Mouse (Mus musculus) MEL (cell line): Measurements from ENCODE around the gene Rabggta. TPM values are rescaled to one million over a fixed set of nuclear protein-coding genes. Genes with fewer than 3 reads are reported as not detected.

Experiments used
- DNase-seq: peaks from one replicate; pipeline ENCODE4 v3.0.0; 2011; ENCODE audit warnings: low read depth, low spot score
- H3K27ac ChIP-seq: 2 replicates; pipeline ENCODE4 v1.5.1; 2012; ENCODE audit warnings: low read depth, mild to moderate bottlenecking, control low read depth, low read length, moderate library complexity; ENCODE audit not compliant: control insufficient read depth
- H3K27me3 ChIP-seq, 2 experiments: fragments of 150-350 bp in 1 of 2; sonication (generic) in 1 of 2; 2 replicates each; pipeline ENCODE4 v1.6.1; 2012; ENCODE audit warnings: low read length in 2 of 2, mild to moderate bottlenecking in 2 of 2, improper control_type of control experiment in 1 of 2, moderate library complexity in 1 of 2; ENCODE audit not compliant: insufficient read depth in 2 of 2, control insufficient read depth in 1 of 2
- H3K36me3 ChIP-seq, 2 experiments: 2 replicates each; pipeline ENCODE4 v1.6.1; 2012 to 2014; ENCODE audit warnings: low read length in 2 of 2, improper control_type of control experiment in 1 of 2, inconsistent platforms in 1 of 2, mild to moderate bottlenecking in 1 of 2; ENCODE audit not compliant: insufficient read depth in 2 of 2, control insufficient read depth in 1 of 2
- H3K4me1 ChIP-seq, 2 experiments: fragments of 150-350 bp in 1 of 2; sonication (generic) in 1 of 2; 2 replicates each; pipeline ENCODE4 v1.6.1; 2012; ENCODE audit warnings: low read length in 2 of 2, improper control_type of control experiment in 1 of 2, mild to moderate bottlenecking in 1 of 2; ENCODE audit not compliant: insufficient read depth in 2 of 2, control insufficient read depth in 1 of 2
- H3K4me3 ChIP-seq, 2 experiments: fragments of 150-350 bp in 1 of 2; sonication (generic) in 1 of 2; 2 replicates each; pipeline ENCODE4 v1.5.1; 2012; ENCODE audit warnings: low read depth in 2 of 2, low read length in 2 of 2, mild to moderate bottlenecking in 2 of 2, moderate library complexity in 2 of 2, control low read depth in 1 of 2, improper control_type of control experiment in 1 of 2; ENCODE audit not compliant: control insufficient read depth in 1 of 2, insufficient read depth in 1 of 2
- H3K79me2 ChIP-seq: 2 replicates; pipeline ENCODE4 v1.6.1; 2012; ENCODE audit warnings: mild to moderate bottlenecking, low read length, moderate library complexity; ENCODE audit not compliant: control insufficient read depth, poor library complexity, insufficient read depth
- H3K9ac ChIP-seq: 2 replicates; pipeline ENCODE4 v1.6.1; 2012; ENCODE audit warnings: low read depth, mild to moderate bottlenecking, control low read depth, low read length, moderate library complexity; ENCODE audit not compliant: control insufficient read depth, poor library complexity, severe bottlenecking
- H3K9me3 ChIP-seq: fragments of 150-350 bp; sonication (generic); replicated peaks from 2 replicates; pipeline ENCODE4 v1.6.1; 2012; ENCODE audit warnings: mild to moderate bottlenecking, low read length, improper control_type of control experiment, moderate library complexity; ENCODE audit not compliant: insufficient read depth
- BHLHE40 ChIP-seq: IDR thresholded peaks from 2 replicates; pipeline ENCODE4 v1.6.1; 2012; ENCODE audit warnings: low read depth, mild to moderate bottlenecking, inconsistent platforms, low read length, improper control_type of control experiment, borderline replicate concordance
- CHD1 ChIP-seq: IDR thresholded peaks from 2 replicates; pipeline ENCODE4 v1.6.1; 2012; ENCODE audit warnings: low read depth, mild to moderate bottlenecking, inconsistent platforms, low read length, improper control_type of control experiment
- CTCF ChIP-seq, 3 experiments: IDR thresholded peaks in 2 of 3; conservative IDR thresholded peaks in 1 of 3; 2 replicates each; pipeline ENCODE4 v1.5.1; 2011 to 2012; ENCODE audit warnings: low read length in 3 of 3, low read depth in 2 of 3, mild to moderate bottlenecking in 2 of 3, improper control_type of control experiment in 1 of 3, inconsistent platforms in 1 of 3, mixed read lengths in 1 of 3, moderate library complexity in 1 of 3; ENCODE audit not compliant: control insufficient read depth in 1 of 3, insufficient read depth in 1 of 3, poor library complexity in 1 of 3, severe bottlenecking in 1 of 3
- E2F4 ChIP-seq: IDR thresholded peaks from 2 replicates; pipeline ENCODE4 v1.6.1; 2011; ENCODE audit warnings: low read depth, low read length, improper control_type of control experiment, borderline replicate concordance
- ELF1 ChIP-seq: IDR thresholded peaks from 2 replicates; pipeline ENCODE4 v1.6.1; 2014; ENCODE audit warnings: low read depth, mild to moderate bottlenecking, inconsistent platforms, low read length, improper control_type of control experiment, moderate library complexity
- ETS1 ChIP-seq: IDR thresholded peaks from 2 replicates; pipeline ENCODE4 v1.6.1; 2012; ENCODE audit warnings: low read depth, mild to moderate bottlenecking, inconsistent platforms, low read length, improper control_type of control experiment, moderate library complexity
- GATA1 ChIP-seq: IDR thresholded peaks from 2 replicates; pipeline ENCODE4 v1.6.1; 2011; ENCODE audit warnings: low read depth, low read length, improper control_type of control experiment
- HCFC1 ChIP-seq: IDR thresholded peaks from 2 replicates; pipeline ENCODE4 v1.6.1; 2012; ENCODE audit warnings: low read depth, mild to moderate bottlenecking, inconsistent platforms, low read length, improper control_type of control experiment, moderate library complexity
- JUND ChIP-seq: IDR thresholded peaks from 2 replicates; pipeline ENCODE4 v1.6.1; 2011; ENCODE audit warnings: low read depth, mild to moderate bottlenecking, improper control_type of control experiment, low read length
- MAFK ChIP-seq: IDR thresholded peaks from 2 replicates; pipeline ENCODE4 v1.6.1; 2011; ENCODE audit warnings: low read depth, mild to moderate bottlenecking, low read length, improper control_type of control experiment, borderline replicate concordance
- MAX ChIP-seq: IDR thresholded peaks from 2 replicates; pipeline ENCODE4 v1.6.1; 2011; ENCODE audit warnings: low read length, improper control_type of control experiment
- MAZ ChIP-seq: IDR thresholded peaks from 2 replicates; pipeline ENCODE4 v1.6.1; 2012; ENCODE audit warnings: low read depth, mild to moderate bottlenecking, inconsistent platforms, low read length, improper control_type of control experiment
- MEF2A ChIP-seq: IDR thresholded peaks from 2 replicates; pipeline ENCODE4 v1.6.1; 2014; ENCODE audit warnings: low read depth, mild to moderate bottlenecking, inconsistent platforms, low read length, improper control_type of control experiment; ENCODE audit not compliant: poor library complexity, insufficient replicate concordance, severe bottlenecking; ENCODE audit errors: extremely low read depth
- MYB ChIP-seq: IDR thresholded peaks from 2 replicates; pipeline ENCODE4 v1.6.1; 2011; ENCODE audit warnings: mild to moderate bottlenecking, low read depth, low read length, improper control_type of control experiment
- MYC ChIP-seq: IDR thresholded peaks from 2 replicates; pipeline ENCODE4 v1.6.1; 2011; ENCODE audit warnings: low read depth, mild to moderate bottlenecking, low read length, improper control_type of control experiment, moderate library complexity
- NELFE ChIP-seq: IDR thresholded peaks from 2 replicates; pipeline ENCODE4 v1.6.1; 2011; ENCODE audit warnings: low read depth, low read length, improper control_type of control experiment
- POLR2A ChIP-seq, 2 experiments: IDR thresholded peaks; 2 replicates each; pipeline ENCODE4 v1.6.1; 2011 to 2012; ENCODE audit warnings: low read length in 2 of 2, mild to moderate bottlenecking in 2 of 2, control low read depth in 1 of 2, improper control_type of control experiment in 1 of 2, low read depth in 1 of 2, moderate library complexity in 1 of 2; ENCODE audit not compliant: control insufficient read depth in 1 of 2, insufficient read depth in 1 of 2, poor library complexity in 1 of 2
- POLR2AphosphoS2 ChIP-seq: IDR thresholded peaks from 2 replicates; pipeline ENCODE4 v1.6.1; 2011; ENCODE audit warnings: low read length, improper control_type of control experiment
- POLR2AphosphoS5 ChIP-seq: IDR thresholded peaks from 2 replicates; pipeline ENCODE4 v1.6.1; 2012; ENCODE audit warnings: low read depth, borderline replicate concordance, mild to moderate bottlenecking, inconsistent platforms, low read length, moderate library complexity, mixed read lengths
- RAD21 ChIP-seq: IDR thresholded peaks from 2 replicates; pipeline ENCODE4 v1.6.1; 2011; ENCODE audit warnings: mild to moderate bottlenecking, low read depth, low read length, improper control_type of control experiment
- RCOR1 ChIP-seq: IDR thresholded peaks from 2 replicates; pipeline ENCODE4 v1.6.1; 2012; ENCODE audit warnings: low read depth, mild to moderate bottlenecking, inconsistent platforms, low read length, improper control_type of control experiment
- SMC3 ChIP-seq: IDR thresholded peaks from 2 replicates; pipeline ENCODE4 v1.6.1; 2011; ENCODE audit warnings: low read depth, low read length, improper control_type of control experiment
- TAL1 ChIP-seq: IDR thresholded peaks from 2 replicates; pipeline ENCODE4 v1.6.1; 2012; ENCODE audit warnings: mild to moderate bottlenecking, inconsistent platforms, low read length, moderate library complexity, mixed read lengths
- TBP ChIP-seq: IDR thresholded peaks from 2 replicates; pipeline ENCODE4 v1.8.0; 2011; ENCODE audit warnings: low read depth, low read length, improper control_type of control experiment
- TCF12 ChIP-seq: IDR thresholded peaks from 2 replicates; pipeline ENCODE4 v1.6.1; 2014; ENCODE audit warnings: low read depth, mild to moderate bottlenecking, inconsistent platforms, low read length, improper control_type of control experiment, moderate library complexity
- UBTF ChIP-seq: IDR thresholded peaks from 2 replicates; pipeline ENCODE4 v1.6.1; 2012; ENCODE audit warnings: low read depth, mild to moderate bottlenecking, inconsistent platforms, low read length, improper control_type of control experiment, moderate library complexity, borderline replicate concordance; ENCODE audit not compliant: insufficient read depth
- USF2 ChIP-seq, 2 experiments: IDR thresholded peaks; 2 replicates each; pipeline ENCODE4 v1.6.1; 2011 to 2012; ENCODE audit warnings: improper control_type of control experiment in 2 of 2, low read length in 2 of 2, borderline replicate concordance in 1 of 2, inconsistent platforms in 1 of 2, low read depth in 1 of 2, mild to moderate bottlenecking in 1 of 2; ENCODE audit not compliant: insufficient read depth in 1 of 2
- ZC3H11A ChIP-seq: IDR thresholded peaks from 2 replicates; pipeline ENCODE4 v1.6.1; 2012; ENCODE audit warnings: low read depth, mild to moderate bottlenecking, inconsistent platforms, low read length, improper control_type of control experiment
- ZKSCAN1 ChIP-seq: IDR thresholded peaks from 2 replicates; pipeline ENCODE4 v1.6.1; 2012; ENCODE audit warnings: low read depth, mild to moderate bottlenecking, inconsistent platforms, low read length, improper control_type of control experiment, moderate library complexity
- ZMIZ1 ChIP-seq: IDR thresholded peaks from 2 replicates; pipeline ENCODE4 v1.6.1; 2012; ENCODE audit warnings: low read depth, mild to moderate bottlenecking, inconsistent platforms, low read length, improper control_type of control experiment, moderate library complexity
- ZNF384 ChIP-seq: IDR thresholded peaks from 2 replicates; pipeline ENCODE4 v1.6.1; 2012; ENCODE audit warnings: low read depth, mild to moderate bottlenecking, inconsistent platforms, low read length, improper control_type of control experiment
- polyA plus RNA-seq, 2 experiments: library from polyadenylated mRNA; stranded (reverse) in 1 of 2; unstranded in 1 of 2; fragments of >175 nt in 1 of 2; fragments of >200 nt in 1 of 2; gene quantifications; 2 replicates each; pipeline versions ENCODE4 v1.2.1 to v1.2.4; 2012; ENCODE audit warnings: low replicate concordance in 2 of 2, low read depth in 1 of 2; ENCODE audit not compliant: insufficient read length in 2 of 2, insufficient read depth in 1 of 2, missing spikeins in 1 of 2
- total RNA-seq: library from RNA; depleted of rRNA; stranded (reverse); fragments of 300-350 nt; gene quantifications from 2 replicates; pipeline ENCODE4 v1.2.3, GENCODE M21; 2012

Gene Rabggta
- total and polyA plus RNA-seq, 3 experiments, result 22.8 to 32.0 TPM; not detected in 1

DNA sequence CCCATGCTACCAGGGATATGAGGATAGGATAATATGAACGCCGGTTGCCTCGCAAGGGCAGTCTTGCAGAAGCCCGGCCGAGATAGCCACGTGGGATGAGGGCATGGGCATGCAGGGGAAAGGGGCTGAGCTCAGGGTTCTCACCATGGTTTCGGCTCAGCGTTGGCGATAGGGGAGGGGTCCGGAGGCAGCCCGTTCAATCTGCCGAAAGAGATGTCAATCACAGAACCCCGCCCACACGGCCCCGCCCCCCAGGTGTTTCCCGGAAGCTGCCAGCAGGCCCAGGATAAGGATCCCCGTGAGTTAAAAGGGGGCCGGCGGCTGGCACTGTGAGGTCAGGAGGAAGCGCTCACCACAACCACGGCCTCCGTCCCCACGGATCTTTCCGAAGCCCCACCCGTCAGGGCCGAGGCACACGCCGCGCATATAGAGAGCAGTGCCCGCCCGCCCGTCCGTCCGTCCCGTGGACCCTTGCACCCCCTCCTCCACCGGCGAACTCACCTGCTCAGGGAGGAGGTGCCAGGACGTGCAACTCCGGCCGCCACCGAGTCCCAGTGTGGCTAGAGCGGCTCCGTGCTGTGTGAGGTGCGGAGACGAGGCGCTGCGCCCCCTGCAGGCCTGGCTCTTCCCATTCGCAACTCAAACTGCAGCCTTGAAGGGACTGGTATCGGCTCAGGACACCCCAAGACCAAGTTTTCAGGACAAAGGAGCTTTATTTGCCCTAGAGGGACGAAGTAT, at the start of gene Rabggta (continued):
- TF ChIP-seq ZKSCAN1 (no peak), ETS1 (peak; percentile 64; the same call in 1 of the 2 replicates), MAZ (peak; percentile 91), JUND (no peak)

DNA sequence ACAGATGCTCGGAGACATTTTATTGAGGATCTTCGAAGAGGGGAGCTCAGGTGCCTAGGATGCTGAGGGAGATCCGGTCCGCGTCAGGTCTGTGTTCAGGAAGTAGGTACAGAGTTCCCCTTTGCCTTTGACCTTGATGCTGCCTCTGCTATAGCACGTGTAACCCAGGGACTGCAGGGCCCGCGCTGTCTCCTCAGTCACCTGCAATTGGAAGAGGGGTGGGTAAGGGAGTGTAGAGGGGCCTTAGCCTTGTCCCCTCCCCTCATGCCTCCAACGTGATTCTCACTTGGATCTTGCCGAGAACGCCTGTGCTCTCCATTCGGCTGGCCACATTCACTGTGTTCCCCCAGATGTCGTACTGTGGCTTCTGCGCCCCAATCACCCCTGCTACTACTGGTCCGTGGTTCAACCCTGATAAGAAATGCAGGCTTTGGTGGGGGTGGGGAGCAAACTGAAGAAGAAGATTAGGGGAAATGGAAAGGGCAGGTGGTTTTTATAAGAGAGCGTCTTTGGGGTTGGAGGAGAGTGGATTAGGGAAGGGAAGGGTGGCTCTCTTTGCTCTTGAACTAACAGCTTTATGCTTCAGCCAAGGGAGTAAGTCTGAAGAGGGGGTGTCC, 47.1 kb upstream of the Rabggta start:
- H3K4me1 ChIP-seq, result peaks cover 6 to 42% of the 10 kb centered on the region in 2 experiments
- peak; percentile 63; the same call in 1 of the 2 replicates for TF ChIP-seq POLR2AphosphoS2
- TF ChIP-seq UBTF, result no peak
- peak; percentile 99 for TF ChIP-seq CHD1
- no peak; the same call in 1 of the 2 replicates for TF ChIP-seq E2F4
- TF ChIP-seq NELFE, result peak; percentile 53
- TF ChIP-seq USF2 (IDR thresholded peaks at IDR 0.05; ENCODE audit: borderline replicate concordance in 1 of 2, insufficient read depth in 1 of 2, low read depth in 1 of 2, low read length in 2 of 2), result no peak
- no peak for TF ChIP-seq MEF2A
- TF ChIP-seq ZKSCAN1, result no peak
- TF ChIP-seq MAX, result peak; percentile 90
- peak; percentile 57 for TF ChIP-seq ZMIZ1
- TF ChIP-seq TBP, result peak; percentile 79
- no peak for TF ChIP-seq CTCF (IDR thresholded peaks at IDR 0.05 in 2 of 3, conservative IDR thresholded peaks at IDR 0.05 in 1 of 3; ENCODE audit: control insufficient read depth in 1 of 3, insufficient read depth in 1 of 3, low read depth in 2 of 3, low read length in 3 of 3, poor library complexity in 1 of 3, severe bottlenecking in 1 of 3)
- TF ChIP-seq JUND, result no peak
- peak; percentile 78 for TF ChIP-seq MAZ
- no peak for TF ChIP-seq MAFK
- TF ChIP-seq POLR2AphosphoS5, result 0 out of 2 replicates have a peak, but pooled peaks have one; percentile 45
- no peak for TF ChIP-seq SMC3
- peak in 1 of 2 experiments; percentile 58; a peak in 2 of 4 replicates for TF ChIP-seq POLR2A (IDR thresholded peaks at IDR 0.05; ENCODE audit: control insufficient read depth in 1 of 2, insufficient read depth in 1 of 2, low read depth in 1 of 2, low read length in 2 of 2, poor library complexity in 1 of 2)
- peak; percentile 62; the same call in 1 of the 2 replicates for TF ChIP-seq BHLHE40
- TF ChIP-seq ELF1, result no peak
- peak; percentile 72 for TF ChIP-seq HCFC1
- TF ChIP-seq RAD21, result no peak
- TF ChIP-seq MYC, result peak; percentile 93
- peak; percentile 52; the same call in 1 of the 2 replicates for TF ChIP-seq RCOR1
- no peak for TF ChIP-seq ZC3H11A
- peak; percentile 88 for TF ChIP-seq GATA1
- TF ChIP-seq MYB, result peak; percentile 51; the same call in 1 of the 2 replicates
- peak; percentile 91 for TF ChIP-seq TCF12
- TF ChIP-seq TAL1, result peak; percentile 54
- no peak; the same call in 1 of the 2 replicates for TF ChIP-seq ZNF384

More for the DNA sequence above, 47.1 kb upstream of the Rabggta start:
- peak overlapping the region; percentile 95 for H3K27ac ChIP-seq
- H3K36me3 ChIP-seq, result peaks cover 0 to 18% of the 10 kb centered on the region in 2 experiments; a peak in 2 of 4 replicates
- peak overlapping the region; percentile 6 to 40; a peak in 3 of 4 replicates for H3K4me3 ChIP-seq
- H3K9me3 ChIP-seq, result no peaks in the 10 kb centered on the region
- peak overlapping the region; percentile 77 for H3K9ac ChIP-seq
- peak; percentile 94 for DNase-seq
- peaks cover 2% of the 10 kb centered on the region; the same call in 1 of the 2 replicates for H3K79me2 ChIP-seq
- no peaks in the 10 kb centered on the region for H3K27me3 ChIP-seq
